8 mouse cellular contexts compared by ENCODE assay signal in genomic region chr8:114439334-114440204, GRCm38 (mm10). TPM values are rescaled to one million over a fixed set of nuclear protein-coding genes. Genes with fewer than 3 reads are reported as not detected.
DNase-seq lines count a peak whose midpoint lies in the region; ATAC-seq and TF ChIP-seq lines count a peak whose summit lies in the region.

Gene Wwox (plus strand): TSS chr8:114439655.

- peak within 1 kb of the TSS; percentile 90 for H3K4me2 ChIP-seq in hindbrain, postnatal 0 days (ENCODE audit: low read depth, low read length)

- no peaks in the 10 kb centered on the region for H3K36me3 ChIP-seq in hindbrain, postnatal 0 days (ENCODE audit: insufficient read depth, low read length)

- no peaks in the 10 kb centered on the region for H3K27me3 ChIP-seq in hindbrain, postnatal 0 days (ENCODE audit: insufficient read depth, low read length)

- peak; percentile 98 for DNase-seq in ZHBTc4 (ENCODE audit: low read depth, low spot score)
- peak; percentile 98 for DNase-seq in gastrocnemius, adult 2 months
- peak; percentile 98 for DNase-seq in hindbrain, postnatal 0 days (ENCODE audit: low spot score)
- DNase-seq in left cerebral cortex, adult 2 months (ENCODE audit: extremely low spot score in 1 of 2, low spot score in 2 of 2): peak; percentile 100
- peak; percentile 100 for DNase-seq in right cerebral cortex, adult 2 months (ENCODE audit: low spot score in 2 of 2)
- DNase-seq in urinary bladder, postnatal 14 days (ENCODE audit: low spot score): peak; percentile 99

- intact Hi-C loops in gastrocnemius, adult 2 months (cut with DNase I): loop anchor here (2.0 kb wide), 1 partner anchor 307 kb away; the partner anchor contains the start of gene Nudt7
- intact Hi-C loops in left cerebral cortex, adult 2 months (cut with DNase I): loop anchor here (2.0 to 10.0 kb wide), 2 partner anchors 359 to 455 kb away; no protein-coding TSS in a partner anchor

- H3K9me3 ChIP-seq in hindbrain, postnatal 0 days (ENCODE audit: low read length): no peaks in the 10 kb centered on the region

- peak; percentile 94 for ATAC-seq in common myeloid progenitor, adult 5-6 weeks (replicated peaks; ENCODE audit: low read depth, poor library complexity, severe bottlenecking)
- peak; percentile 99 for ATAC-seq in hindbrain, postnatal 0 days
- ATAC-seq in megakaryocyte, adult 5-6 weeks (ENCODE audit: poor library complexity, severe bottlenecking): peak; percentile 88

- H3K4me3 ChIP-seq in gastrocnemius, adult 2 months: peak within 1 kb of the TSS; percentile 74
- H3K4me3 ChIP-seq in hindbrain, postnatal 0 days (ENCODE audit: low read length): peak within 1 kb of the TSS; percentile 66
- peak within 1 kb of the TSS; percentile 72 for H3K4me3 ChIP-seq in left cerebral cortex, adult 2 months

- WGBS in hindbrain, postnatal 0 days: under 1% methylated on average over 54 of the region's 54 CpGs

- peak within 1 kb of the TSS; percentile 42 for H3K9ac ChIP-seq in hindbrain, postnatal 0 days (replicated peaks; ENCODE audit: low read length)

- peaks cover 5% of the 10 kb centered on the region; the same call in 1 of the 2 replicates for H3K4me1 ChIP-seq in hindbrain, postnatal 0 days (ENCODE audit: insufficient read depth, low read length)

- peak within 1 kb of the TSS; percentile 89 for H3K27ac ChIP-seq in gastrocnemius, adult 2 months
- H3K27ac ChIP-seq in hindbrain, postnatal 0 days: peak within 1 kb of the TSS; percentile 64; the same call in 1 of the 2 replicates
- peak within 1 kb of the TSS; percentile 85 for H3K27ac ChIP-seq in left cerebral cortex, adult 2 months

- TF ChIP-seq CTCF in gastrocnemius, adult 2 months (IDR thresholded peaks at IDR 0.05): peak; percentile 92
- TF ChIP-seq CTCF in hindbrain, postnatal 0 days (IDR thresholded peaks at IDR 0.05; ENCODE audit: low read depth): peak; percentile 92
- TF ChIP-seq CTCF in left cerebral cortex, adult 2 months (IDR thresholded peaks at IDR 0.05): peak; percentile 83

RNA-seq across cellular contexts. Expression of gene Wwox, which starts in this region (rescaled TPM):
- 9.8 and 11.8 TPM in 2 replicates for total RNA-seq in common myeloid progenitor, adult 5-6 weeks (2017)
- 1 to 10 TPM; 5.9 to 9.0 TPM for total RNA-seq in gastrocnemius, adult 2 months (2021)
- total RNA-seq in hindbrain, postnatal 0 days (2014; rRNA removed): 17.3 and 19.8 TPM in 2 replicates
- 16.0 and 17.1 TPM in 2 replicates for polyA plus RNA-seq in hindbrain, postnatal 0 days (2015; fragmentation: Nextera tagmentation; extraction: Ambion mirVana)
- total RNA-seq in left cerebral cortex, adult 2 months (2021): 10 to 100 TPM; 16.7 to 17.6 TPM
- 5.4 and 6.8 TPM in 2 replicates for total RNA-seq in megakaryocyte, adult 5-6 weeks (2015)
- total RNA-seq in megakaryocyte, adult 5-6 weeks (2017): 4.1 and 4.9 TPM in 2 replicates

Comparison
In these comparisons a context has a peak if more than half of its experiments do, and no peak if none do; other contexts are left out.
1. Peak in every context shown above with its lines: DNase-seq, ATAC-seq, H3K4me3 ChIP-seq and H3K27ac ChIP-seq.